Mouse (Mus musculus) adrenal gland, postnatal 14 days (tissue): Measurements from ENCODE around the gene Etv3. TPM values are rescaled to one million over a fixed set of nuclear protein-coding genes. Genes with fewer than 3 reads are reported as not detected.
"Not testable (repeated sequence)": the region's sequence is repeated elsewhere in the genome, so short reads cannot be mapped to it uniquely, and the experiment has no call there.

ENCODE experiments used
- DNase-seq: peaks from one replicate; pipeline ENCODE4 v3.0.0; 2021; ENCODE audit warnings: mixed read lengths
- total RNA-seq: library from RNA; stranded (reverse); gene quantifications from 2 replicates; pipeline ENCODE4 v1.2.3, GENCODE M21; 2021

Gene Etv3
- total RNA-seq, 1 experiment from 2014 or later = 23.4 TPM

GRCm38 (mm10) chr3:87518425-87518824, 6.8 kb upstream of the Etv3 start:
- DNase-seq = no peak

DNA sequence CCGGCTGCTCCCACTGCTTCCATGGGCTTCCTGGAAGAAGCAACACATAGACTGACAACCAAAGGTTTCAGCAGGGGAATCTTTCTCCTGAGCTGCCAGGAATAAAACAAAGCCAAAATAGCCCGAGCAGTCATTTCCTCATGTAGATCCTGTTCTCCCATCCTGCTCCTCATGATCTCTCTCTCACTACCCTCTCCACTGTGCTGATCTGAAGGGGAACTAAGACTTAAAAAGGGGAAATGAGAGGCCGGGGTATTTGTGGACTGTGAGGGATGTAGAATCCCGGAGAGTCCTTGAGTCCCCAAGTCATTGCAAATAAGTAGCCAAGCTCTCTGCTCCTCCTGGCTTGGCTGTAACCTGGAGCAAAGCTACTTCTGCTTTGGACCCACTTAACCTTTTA, 4.1 kb upstream of the Etv3 start:
- DNase-seq = no peak

GRCm38 (mm10) chr3:87521833-87522232, 3.4 kb upstream of the Etv3 start:
- no peak for DNase-seq

- DNase-seq = no peak
These were observed 1.5 kb upstream of the Etv3 start for GRCm38 (mm10) chr3:87523701-87524100.

DNA sequence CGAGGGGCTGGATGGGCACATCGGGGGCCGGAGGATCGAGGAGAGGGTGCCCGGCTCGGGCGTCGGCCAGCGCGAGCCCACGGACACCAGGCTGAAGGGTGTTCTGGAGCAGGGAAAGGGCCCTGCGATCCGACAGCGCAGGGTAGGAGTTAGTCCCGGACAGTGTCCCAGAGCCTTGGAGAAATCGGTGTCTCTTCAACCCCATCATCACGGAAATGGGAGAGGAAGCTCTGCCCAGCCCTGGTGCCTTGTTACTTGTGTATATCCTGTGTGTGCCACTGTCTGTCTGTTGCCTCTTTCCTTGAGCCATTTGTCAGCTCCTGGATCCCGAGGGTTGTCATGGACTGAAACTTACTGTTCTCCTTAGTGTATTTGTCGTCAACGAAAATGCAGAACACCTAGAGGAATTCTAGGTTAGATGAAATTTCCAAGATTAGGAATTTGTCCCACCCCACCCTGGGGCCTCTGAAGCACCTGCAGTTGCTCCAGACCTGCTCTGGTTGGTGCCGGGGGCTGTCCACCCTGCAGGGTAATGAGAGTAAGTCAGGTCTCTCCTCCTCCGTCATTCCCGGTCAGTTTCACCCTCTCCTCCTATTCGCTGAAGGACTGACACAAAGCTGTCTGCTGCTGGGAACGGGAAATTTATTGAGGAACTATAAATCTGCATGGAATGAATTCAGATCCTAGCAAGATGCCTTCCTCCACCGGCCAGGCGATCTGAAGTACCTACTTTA, 797 bp downstream of the Etv3 start:
- DNase-seq = peak; percentile 41

- no peak for DNase-seq
These were observed 1.9 kb downstream of the Etv3 start for GRCm38 (mm10) chr3:87527139-87527538.

GRCm38 (mm10) chr3:87528021-87528420, 2.8 kb downstream of the Etv3 start:
- DNase-seq = no peak

GRCm38 (mm10) chr3:87528841-87529240, 3.6 kb downstream of the Etv3 start:
- no peak for DNase-seq

DNA sequence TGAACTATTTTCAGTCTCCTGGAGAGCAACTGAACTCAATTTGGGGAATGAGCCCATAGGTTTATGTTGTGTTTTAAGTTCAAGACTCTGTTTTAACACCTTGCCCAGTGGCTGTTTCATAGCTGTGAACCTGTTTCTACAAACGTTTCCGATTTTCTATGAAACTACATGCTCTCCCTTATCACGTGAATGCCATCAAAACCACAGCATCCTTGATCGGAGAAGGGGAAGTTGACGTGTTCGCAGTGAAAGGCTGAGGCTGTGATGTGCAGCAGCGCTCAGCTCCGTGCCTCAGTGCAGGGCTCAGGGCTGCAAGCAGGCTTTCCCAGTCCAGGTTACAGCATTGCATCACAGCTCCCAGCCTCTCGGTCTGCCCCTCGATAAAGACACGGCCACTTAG, 4.4 kb downstream of the Etv3 start:
- no peak for DNase-seq

DNA sequence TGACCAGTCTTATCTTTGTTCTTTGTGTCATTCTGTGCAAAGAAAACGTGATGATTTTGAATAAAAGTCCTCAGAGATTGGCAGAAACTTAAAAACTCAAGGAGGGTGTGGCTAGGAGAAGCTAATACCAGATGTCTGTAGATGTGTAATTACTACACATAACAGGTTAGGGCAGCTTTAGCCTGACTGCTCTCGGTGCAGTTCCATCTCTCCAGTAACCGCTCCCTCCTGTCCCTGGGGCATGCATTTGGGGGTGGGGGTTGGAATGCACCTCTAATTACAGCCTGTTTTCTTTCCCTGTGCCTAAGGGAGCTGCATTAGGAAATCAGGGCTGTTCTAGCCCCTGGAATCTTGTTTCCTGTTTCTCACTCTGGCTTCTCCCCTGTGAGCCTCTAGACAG, 5.0 kb downstream of the Etv3 start:
- DNase-seq = no peak

- DNase-seq = no peak
These were observed 8.6 kb downstream of the Etv3 start for GRCm38 (mm10) chr3:87533667-87534378.

- DNase-seq = no peak
These were observed 12.8 kb downstream of the Etv3 start for GRCm38 (mm10) chr3:87538034-87538433.

- no peak for DNase-seq
These were observed 14.9 kb downstream of the Etv3 start for GRCm38 (mm10) chr3:87540028-87540675.

DNA sequence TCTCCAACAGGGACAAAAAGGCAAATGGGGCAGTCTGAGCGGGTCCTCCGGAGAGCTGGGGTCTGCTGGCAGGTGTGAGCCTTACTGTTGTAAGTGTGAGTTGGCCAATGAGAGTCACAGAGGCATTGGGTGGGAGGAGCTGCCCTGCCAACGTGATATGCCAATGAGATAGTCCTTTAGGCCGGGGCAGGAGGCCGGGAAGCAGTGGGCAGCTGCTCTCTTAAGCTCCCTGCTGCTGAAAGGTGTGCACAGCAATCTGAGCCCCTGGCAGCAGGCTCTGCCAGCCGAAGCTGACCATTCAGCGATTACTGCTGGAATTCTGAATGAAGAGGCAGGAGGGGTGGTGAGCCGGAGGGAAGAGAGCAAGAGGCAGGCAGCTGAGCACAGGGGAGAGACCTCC, 15.5 kb downstream of the Etv3 start:
- no peak for DNase-seq

- DNase-seq = peak; percentile 33
These were observed 17.4 kb downstream of the Etv3 start for GRCm38 (mm10) chr3:87542481-87543215.

DNA sequence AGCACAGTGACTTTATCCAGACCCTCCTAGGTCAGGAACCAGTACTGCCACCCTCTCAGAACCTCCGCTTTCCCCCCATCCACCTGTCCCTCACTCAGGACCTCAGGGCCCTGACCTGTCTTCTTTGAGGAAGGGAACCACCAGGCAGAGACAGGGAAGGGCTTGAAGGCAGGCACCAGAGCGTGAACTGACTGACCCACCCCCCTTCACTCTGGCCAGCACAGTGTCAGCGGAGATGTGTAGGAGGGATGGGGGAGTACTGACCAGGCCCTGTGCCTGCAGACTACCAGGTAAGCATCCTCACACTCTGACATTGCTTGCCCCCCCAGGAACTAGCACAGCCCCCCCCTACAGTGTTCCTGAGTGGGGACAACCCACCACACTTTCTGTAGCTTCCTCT, 20.3 kb downstream of the Etv3 start:
- no peak for DNase-seq

DNA sequence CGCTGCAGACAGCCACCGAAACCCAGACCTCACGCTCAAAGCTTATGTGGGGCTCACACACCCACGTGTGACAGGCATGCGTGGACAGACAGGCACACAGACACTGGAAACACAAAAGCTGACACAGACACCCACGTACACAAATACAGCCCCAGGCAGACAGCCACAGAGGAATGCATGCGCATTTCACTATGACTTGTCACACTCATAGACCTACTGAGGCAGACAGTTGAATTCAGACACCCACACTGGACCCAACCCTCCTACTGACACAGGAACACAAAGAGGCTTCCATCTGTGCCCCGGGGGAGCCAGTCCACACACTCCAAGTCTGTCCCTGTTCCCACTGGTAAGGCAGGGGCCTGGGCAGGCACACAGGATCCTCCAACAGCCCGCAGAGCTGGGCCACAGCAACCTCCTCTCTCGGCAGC, 21.1 kb downstream of the Etv3 start:
- no peak for DNase-seq

- no peak for DNase-seq
These were observed 24.7 kb downstream of the Etv3 start for GRCm38 (mm10) chr3:87549908-87550307.

DNA sequence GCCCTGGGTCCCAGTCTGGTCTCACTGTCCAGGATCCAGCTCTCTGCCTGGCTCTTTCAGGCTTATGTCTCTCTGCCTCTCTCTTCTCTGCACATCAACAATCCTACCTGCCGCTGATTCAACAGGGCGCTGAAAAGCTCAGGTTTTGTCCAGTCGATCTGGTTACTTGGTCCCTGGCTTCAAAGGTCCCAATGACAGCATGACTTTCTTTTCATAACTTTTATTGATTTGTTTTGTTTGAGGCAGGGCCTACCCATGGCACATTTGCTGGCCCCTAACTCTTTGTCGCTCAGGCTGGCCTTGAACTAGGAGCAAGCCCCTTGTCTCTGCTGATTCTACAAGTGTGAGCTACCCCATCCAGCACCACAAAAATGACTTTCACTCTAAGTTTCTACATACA, 27.1 kb downstream of the Etv3 start:
- DNase-seq = no peak

GRCm38 (mm10) chr3:87553196-87553935, 28.2 kb downstream of the Etv3 start:
- peak; percentile 58 for DNase-seq

- DNase-seq = not testable (repeated sequence)
These were observed 29.7 kb downstream of the Etv3 start for GRCm38 (mm10) chr3:87554859-87555258.

DNA sequence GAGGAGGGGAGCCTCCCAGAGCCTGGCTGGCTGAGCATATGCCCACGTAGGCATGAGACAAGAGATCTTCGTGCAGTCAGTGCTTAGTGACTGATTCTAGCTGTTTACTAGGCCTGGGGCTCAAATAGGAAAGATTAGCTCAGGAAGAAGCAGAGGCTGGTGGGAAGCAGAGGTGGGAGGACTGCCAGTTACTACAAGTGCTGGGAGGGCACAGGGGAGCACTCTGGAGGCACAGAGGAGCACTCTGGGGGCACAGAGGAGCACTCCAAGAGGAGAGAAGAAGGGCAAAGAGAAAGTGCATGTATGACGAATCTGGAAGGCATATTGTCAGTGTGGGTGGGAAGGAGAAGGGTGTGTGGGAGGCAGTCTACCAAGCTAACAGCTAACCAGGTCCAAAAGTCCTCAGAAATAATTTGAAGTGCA, 30.9 kb downstream of the Etv3 start:
- no peak for DNase-seq
